Mouse (Mus musculus) monocyte, adult 2 months (primary cell): ENCODE results near the gene Ubac1.

ENCODE experiments used
- DNase-seq, 2 experiments: peaks; one replicate each; pipeline ENCODE4 v3.0.0; 2022; ENCODE audit warnings: low spot score in 2 of 2, low read depth in 1 of 2

Ubac1 gene

GRCm38 (mm10) chr2:25977587-25978239, 43.8 kb downstream of the Ubac1 start:
- DNase-seq = no peak

- no peak for DNase-seq
These were observed 46.3 kb downstream of the Ubac1 start for GRCm38 (mm10) chr2:25975141-25975770.

- no peak for DNase-seq
These were observed 51.1 kb downstream of the Ubac1 start for GRCm38 (mm10) chr2:25970426-25970825.

DNA sequence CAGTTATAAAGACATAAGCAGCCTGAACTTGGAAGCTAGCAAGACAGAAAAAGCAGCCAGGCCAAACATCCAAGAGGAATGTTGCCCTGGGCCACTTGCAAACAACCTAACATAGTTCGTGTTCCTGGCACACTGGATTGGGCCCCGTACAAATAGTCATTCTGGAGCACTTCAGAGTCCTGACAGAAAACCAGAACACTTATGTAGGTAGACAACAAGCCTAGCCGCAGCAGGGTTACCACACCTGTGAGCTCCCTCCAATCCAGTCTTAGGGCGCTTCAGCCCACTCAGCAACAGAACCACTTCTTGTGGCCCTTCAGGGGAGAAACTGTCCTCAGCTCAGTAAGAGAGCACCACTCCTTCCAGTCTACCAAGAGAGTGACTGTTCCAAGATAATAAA, 52.2 kb downstream of the Ubac1 start:
- no peak for DNase-seq

DNA sequence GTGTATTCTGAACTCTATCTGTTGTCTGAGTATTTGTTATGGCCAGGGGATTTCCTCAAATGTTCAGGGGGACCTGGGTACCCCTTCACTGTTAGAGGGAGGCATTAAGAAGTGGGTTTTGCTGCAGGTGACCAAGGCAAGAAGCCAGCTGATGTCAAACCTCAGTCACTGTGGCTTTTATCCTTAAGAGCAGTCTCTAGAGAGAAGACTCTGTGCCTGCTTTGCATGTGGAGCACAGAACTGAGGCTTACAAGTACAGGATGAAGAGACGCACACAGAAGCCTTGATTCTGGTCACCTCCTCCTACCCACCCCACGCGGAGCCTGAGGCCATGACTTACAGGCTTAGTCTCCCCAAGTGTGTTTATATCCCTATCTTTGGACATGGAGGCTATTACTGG, 72.3 kb downstream of the Ubac1 start:
- no peak for DNase-seq
